Mouse (Mus musculus) colon, adult 2 months (tissue): Measurements from ENCODE around the gene Spg11. TPM values are rescaled to one million over a fixed set of nuclear protein-coding genes. Genes with fewer than 3 reads are reported as not detected.

Experiments
- polyA plus RNA-seq: library from polyadenylated mRNA; depleted of rRNA; stranded (reverse); fragments of >200 nt; gene quantifications from 2 replicates; pipeline ENCODE4 v1.2.3, GENCODE M21; 2012; rRNA removed

Spg11 gene
- polyA plus RNA-seq: 7.1 and 10.1 TPM in 2 replicates

GRCm38 (mm10) chr2:122117961-122118958 is at the start of gene Spg11:
Spg11 (minus strand) TSS chr2:122118386.

GRCm38 (mm10) chr2:122160680-122161079 is 42.5 kb upstream of the Spg11 start, which contains the start of gene Trim69:
Trim69 (plus strand) TSS chr2:122160700.

GRCm38 (mm10) chr2:122147508-122148241 is 29.5 kb upstream of the Spg11 start, which contains the start of gene B2m:
B2m (plus strand) TSS chr2:122147686.

GRCm38 (mm10) chr2:122027862-122028755 is 90.1 kb downstream of the Spg11 start, which contains the start of gene Eif3j1:
Eif3j1 (plus strand) TSS chr2:122028546.

Other genes starting within 250 kb of the Spg11 start
- gene Ctdspl2, start 162.4 kb downstream of the Spg11 start, polyA plus RNA-seq: 2.2 and 3.6 TPM in 2 replicates
- not detected in 2 replicates for gene Mageb3, start 162.3 kb downstream of the Spg11 start, polyA plus RNA-seq
- gene Eif3j1, start 89.8 kb downstream of the Spg11 start, polyA plus RNA-seq: 3.3 and 4.7 TPM in 2 replicates
- gene B2m, start 29.3 kb upstream of the Spg11 start, polyA plus RNA-seq: 548 and 557 TPM in 2 replicates
- gene Trim69, start 42.3 kb upstream of the Spg11 start, polyA plus RNA-seq: not detected in 2 replicates
- gene Patl2, start 67.8 kb upstream of the Spg11 start, polyA plus RNA-seq: not detected in 2 replicates
- gene Terb2, start 67.9 kb upstream of the Spg11 start, polyA plus RNA-seq: not detected in 2 replicates
- 28.9 and 32.5 TPM in 2 replicates for gene Sord, start 116.4 kb upstream of the Spg11 start, polyA plus RNA-seq
- gene Duox2, start 180.1 kb upstream of the Spg11 start, polyA plus RNA-seq: 43.6 and 75.1 TPM in 2 replicates
- gene Duoxa2, start 180.5 kb upstream of the Spg11 start, polyA plus RNA-seq: 31.3 and 70.7 TPM in 2 replicates
- 0.57 TPM in 1 of 2 replicates, not detected in the other for gene Duoxa1, start 195.3 kb upstream of the Spg11 start, polyA plus RNA-seq
- gene Duox1, start 197.3 kb upstream of the Spg11 start, polyA plus RNA-seq: 0.12 and 0.20 TPM in 2 replicates